Mouse (Mus musculus) MEL (cell line): ENCODE measurements around the gene Olfr1344.

Experiments used
- CTCF ChIP-seq, 3 experiments: IDR thresholded peaks in 2 of 3; conservative IDR thresholded peaks in 1 of 3; 2 replicates each; pipeline ENCODE4 v1.5.1; 2011 to 2012; ENCODE audit warnings: low read length in 3 of 3, low read depth in 2 of 3, mild to moderate bottlenecking in 2 of 3, improper control_type of control experiment in 1 of 3, inconsistent platforms in 1 of 3, mixed read lengths in 1 of 3, moderate library complexity in 1 of 3; ENCODE audit not compliant: control insufficient read depth in 1 of 3, insufficient read depth in 1 of 3, poor library complexity in 1 of 3, severe bottlenecking in 1 of 3
- JUND ChIP-seq: IDR thresholded peaks from 2 replicates; pipeline ENCODE4 v1.6.1; 2011; ENCODE audit warnings: low read depth, mild to moderate bottlenecking, improper control_type of control experiment, low read length
- MYC ChIP-seq: IDR thresholded peaks from 2 replicates; pipeline ENCODE4 v1.6.1; 2011; ENCODE audit warnings: low read depth, mild to moderate bottlenecking, low read length, improper control_type of control experiment, moderate library complexity
- POLR2A ChIP-seq, 2 experiments: IDR thresholded peaks; 2 replicates each; pipeline ENCODE4 v1.6.1; 2011 to 2012; ENCODE audit warnings: low read length in 2 of 2, mild to moderate bottlenecking in 2 of 2, control low read depth in 1 of 2, improper control_type of control experiment in 1 of 2, low read depth in 1 of 2, moderate library complexity in 1 of 2; ENCODE audit not compliant: control insufficient read depth in 1 of 2, insufficient read depth in 1 of 2, poor library complexity in 1 of 2
- ZC3H11A ChIP-seq: IDR thresholded peaks from 2 replicates; pipeline ENCODE4 v1.6.1; 2012; ENCODE audit warnings: low read depth, mild to moderate bottlenecking, inconsistent platforms, low read length, improper control_type of control experiment
- ZNF384 ChIP-seq: IDR thresholded peaks from 2 replicates; pipeline ENCODE4 v1.6.1; 2012; ENCODE audit warnings: low read depth, mild to moderate bottlenecking, inconsistent platforms, low read length, improper control_type of control experiment

DNA sequence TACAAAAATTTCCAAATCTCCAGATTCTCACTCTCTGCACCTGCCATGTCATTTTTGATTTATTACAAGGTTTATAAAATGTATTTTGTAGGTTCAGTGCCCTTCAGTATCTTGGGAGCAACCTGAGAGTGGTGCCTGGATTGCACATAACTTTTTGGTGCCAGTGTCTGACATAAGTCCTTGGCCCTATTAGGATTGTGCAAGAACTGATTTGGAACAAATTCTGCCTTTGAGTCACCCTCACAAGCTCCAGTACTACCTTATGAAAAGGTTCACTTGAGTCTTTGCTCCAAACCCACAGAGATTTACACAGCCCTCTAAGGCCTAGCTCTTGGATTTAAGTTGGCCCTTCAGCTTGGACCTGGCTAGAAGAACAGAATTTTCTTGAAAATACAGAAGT, 28.5 kb downstream of the Olfr1344 start, which contains the start of gene Olfr1346:
- TF ChIP-seq ZC3H11A, result no peak
- TF ChIP-seq JUND, result no peak
- no peak for TF ChIP-seq CTCF (IDR thresholded peaks at IDR 0.05 in 2 of 3, conservative IDR thresholded peaks at IDR 0.05 in 1 of 3; ENCODE audit: control insufficient read depth in 1 of 3, insufficient read depth in 1 of 3, low read depth in 2 of 3, low read length in 3 of 3, poor library complexity in 1 of 3, severe bottlenecking in 1 of 3)
- TF ChIP-seq MYC, result no peak
- TF ChIP-seq ZNF384, result no peak
- no peak for TF ChIP-seq POLR2A (IDR thresholded peaks at IDR 0.05; ENCODE audit: control insufficient read depth in 1 of 2, insufficient read depth in 1 of 2, low read depth in 1 of 2, low read length in 2 of 2, poor library complexity in 1 of 2)
